Comparison of ENCODE assay signal across 24 mouse cellular contexts in genomic region chr5:21680029-21680428, GRCm38 (mm10). TPM values are rescaled to one million over a fixed set of nuclear protein-coding genes. Genes with fewer than 3 reads are reported as not detected.
DNase-seq lines count a peak whose midpoint lies in the region; TF ChIP-seq lines count a peak whose summit lies in the region.
"Had no signal": no experiment of that assay in that cellular context is flagged by ENCODE, and none has a peak within 500 bp of the region (broad histone marks: within the 10 kb centered on the region; RNA-seq: fewer than 3 reads in every experiment).

No protein-coding gene starts in this region.

- intact Hi-C loops in heart, postnatal 36 days (cut with DNase I) = no loop called here

- TF ChIP-seq CTCF in layer of hippocampus, adult 2 months (conservative IDR thresholded peaks at IDR 0.05) = no peak

- peak overlapping the region; percentile 74 for H3K27ac ChIP-seq in layer of hippocampus, adult 2 months
- H3K27ac ChIP-seq: embryonic facial prominence, embryonic 13.5 days; hindbrain, postnatal 0 days; intestine, embryonic 15.5 days; liver, embryonic 12.5 days; midbrain, embryonic 12.5 days; neural tube, embryonic 13.5 days had no signal

- peak; percentile 70 for DNase-seq in heart, adult 11 months
- no peak for DNase-seq in heart, postnatal 36 days
- no peak for DNase-seq in layer of hippocampus, adult 2 months (ENCODE audit: low spot score in 2 of 2)
- DNase-seq in layer of hippocampus, postnatal 14 days (ENCODE audit: low spot score in 2 of 2) = no peak
- peak; percentile 30 for DNase-seq in adipocyte (ENCODE audit: low spot score)
- DNase-seq in cerebellum, adult 9-11 months = no peak
- no peak for DNase-seq in urinary bladder, postnatal 10 days (ENCODE audit: low spot score)
- DNase-seq: adrenal gland, adult 2 months; cerebellum, adult 11 months; cerebellum, adult 9-10 months; gastrocnemius, postnatal 10 days; heart, postnatal 14 days; kidney, adult 9 months; left cerebral cortex, postnatal 4 days; liver, postnatal 0 days; lung, postnatal 36 days had no signal

- no peak overlapping the region for H3K4me3 ChIP-seq in layer of hippocampus, adult 2 months
- H3K4me3 ChIP-seq: embryonic facial prominence, embryonic 13.5 days; intestine, embryonic 15.5 days; liver, embryonic 12.5 days; midbrain, embryonic 12.5 days; myocyte; neural tube, embryonic 13.5 days had no signal

RNA-seq across cellular contexts. Expression of gene Napepld, which starts 21.2 kb away (rescaled TPM):
- 1 to 10 TPM; 4.3 to 5.4 TPM for total RNA-seq in heart, postnatal 36 days (2021)
- 10 to 100 TPM; 28.4 to 34.7 TPM for total RNA-seq in layer of hippocampus, adult 2 months (2021)
- 10 to 100 TPM; 11.6 to 13.0 TPM for total RNA-seq in layer of hippocampus, postnatal 14 days (2021)

RNA-seq across cellular contexts. Expression of gene Armc10, which starts 34.4 kb away (rescaled TPM):
- 1 to 10 TPM; 8.1 to 9.5 TPM for total RNA-seq in heart, postnatal 36 days (2021)
- 10 to 100 TPM; 20.6 to 23.3 TPM for total RNA-seq in layer of hippocampus, adult 2 months (2021)
- total RNA-seq in layer of hippocampus, postnatal 14 days (2021) = 10 to 100 TPM; 23.9 to 24.9 TPM

RNA-seq across cellular contexts. Expression of gene Fbxl13, which starts 34.6 kb away (rescaled TPM):
- not detected for total RNA-seq in heart, postnatal 36 days (2021)
- total RNA-seq in layer of hippocampus, adult 2 months (2021) = under 1 TPM; 0.29 to 0.41 TPM
- under 1 TPM; 0.17 to 0.41 TPM for total RNA-seq in layer of hippocampus, postnatal 14 days (2021)
- total RNA-seq: megakaryocyte, adult 5-6 weeks had no signal

RNA-seq across cellular contexts. Expression of gene Pmpcb, which starts 56.9 kb away (rescaled TPM):
- 100 to 1,000 TPM; 243 to 264 TPM for total RNA-seq in heart, postnatal 36 days (2021)
- 10 to 100 TPM; 72.9 to 73.9 TPM for total RNA-seq in layer of hippocampus, adult 2 months (2021)
- total RNA-seq in layer of hippocampus, postnatal 14 days (2021) = 10 to 100 TPM; 59.3 to 67.1 TPM

Comparison
In these comparisons a context has a peak if more than half of its experiments do, and no peak if none do; other contexts are left out.
1. DNase-seq: peak in heart, adult 11 months (single experiment) and adipocyte (single experiment); none in heart, postnatal 36 days (0 of 2), layer of hippocampus, adult 2 months (0 of 2), layer of hippocampus, postnatal 14 days (0 of 2), cerebellum, adult 9-11 months (single experiment) and urinary bladder, postnatal 10 days (single experiment).